Mouse (Mus musculus) neural tube, embryonic 13.5 days (tissue): Measurements from ENCODE around the gene Mettl9. TPM values are rescaled to one million over a fixed set of nuclear protein-coding genes. Genes with fewer than 3 reads are reported as not detected.
"Not testable (repeated sequence)": the region's sequence is repeated elsewhere in the genome, so short reads cannot be mapped to it uniquely, and the experiment has no call there.

Source experiments
- ATAC-seq: fragments of 200-750 bp; cut with Nextera tagmentation; 2 replicates; pipeline ENCODE4 v1.8.0; 2017; ENCODE audit warnings: low read depth, mild to moderate bottlenecking, moderate TSS enrichment, moderate library complexity
- H3K27ac ChIP-seq: fragments of 300-500 bp; sonication (generic); replicated peaks from 2 replicates; pipeline ENCODE4 v1.5.1; 2015; ENCODE audit warnings: moderate library complexity, mild to moderate bottlenecking, inconsistent platforms
- H3K27me3 ChIP-seq: fragments of 300-500 bp; sonication (generic); 2 replicates; pipeline ENCODE4 v1.6.1; 2015; ENCODE audit warnings: mild to moderate bottlenecking, inconsistent platforms
- H3K36me3 ChIP-seq: fragments of 300-500 bp; sonication (generic); 2 replicates; pipeline ENCODE4 v1.6.1; 2015; ENCODE audit warnings: mild to moderate bottlenecking, inconsistent platforms
- H3K4me1 ChIP-seq: fragments of 300-500 bp; sonication (generic); replicated peaks from 2 replicates; pipeline ENCODE4 v1.6.1; 2015; ENCODE audit warnings: inconsistent platforms
- H3K4me2 ChIP-seq: fragments of 300-500 bp; sonication (generic); 2 replicates; pipeline ENCODE4 v1.6.1; 2015; ENCODE audit warnings: inconsistent platforms, mild to moderate bottlenecking, moderate library complexity
- H3K4me3 ChIP-seq: fragments of 300-500 bp; sonication (generic); 2 replicates; pipeline ENCODE4 v1.5.1; 2015; ENCODE audit warnings: mild to moderate bottlenecking, inconsistent platforms
- H3K9ac ChIP-seq: fragments of 300-500 bp; sonication (generic); 2 replicates; pipeline ENCODE4 v1.6.1; 2015; ENCODE audit warnings: moderate library complexity, mild to moderate bottlenecking, inconsistent platforms
- H3K9me3 ChIP-seq: fragments of 300-500 bp; sonication (generic); 2 replicates; pipeline ENCODE4 v1.6.1; 2016; ENCODE audit warnings: inconsistent platforms
- WGBS: fragments of 180-500 bp; shearing (Covaris S2); methylation state at CpG from one replicate; pipeline ENCODE4 v1.1.7; 2015; 5-methylcytosine and 5-hydroxymethylcytosine counted together
- polyA plus RNA-seq: library from polyadenylated mRNA; unstranded; fragments of >200 nt; fragmentation: Nextera tagmentation; extraction: Ambion mirVana; gene quantifications from 2 replicates; pipeline ENCODE4 v1.2.1, GENCODE M21; 2015

Gene Mettl9
- polyA plus RNA-seq, 1 experiment from 2014 or later, result 190 TPM

- Histone ChIP-seq H3K27me3 (peaks cover 8% of the 10 kb centered on the region), H3K9ac (no peak overlapping the region), H3K27ac (no peak overlapping the region), H3K36me3 (no peaks in the 10 kb centered on the region), H3K9me3 (no peaks in the 10 kb centered on the region), H3K4me3 (no peak overlapping the region), H3K4me1 (no peaks in the 10 kb centered on the region), H3K4me2 (no peak overlapping the region)
- no peak for ATAC-seq
- 80% methylated on average over 6 of the region's 6 CpGs for WGBS
Observed at GRCm38 (mm10) chr7:121025221-121026008, 8.8 kb upstream of the Mettl9 start.

GRCm38 (mm10) chr7:121026300-121026699, 7.9 kb upstream of the Mettl9 start:
- no peak for ATAC-seq
- whole genome bisulfite sequencing, result 64% methylated on average over 3 of the region's 3 CpGs
- no peaks in the 10 kb centered on the region for H3K9me3 ChIP-seq

GRCm38 (mm10) chr7:121029947-121030346, 4.3 kb upstream of the Mettl9 start:
- H3K4me3 ChIP-seq, H3K4me2 ChIP-seq, H3K9me3 ChIP-seq, H3K4me1 ChIP-seq, H3K27ac ChIP-seq, H3K9ac ChIP-seq, H3K36me3 ChIP-seq, ATAC-seq: not testable (repeated sequence)
- H3K27me3 ChIP-seq, result peaks cover 27% of the 10 kb centered on the region

More at GRCm38 (mm10) chr7:121026300-121026699, 7.9 kb upstream of the Mettl9 start:
- no peaks in the 10 kb centered on the region for H3K4me1 ChIP-seq
- no peak overlapping the region for H3K27ac ChIP-seq
- H3K27me3 ChIP-seq, result peaks cover 14% of the 10 kb centered on the region
- H3K36me3 ChIP-seq, result no peaks in the 10 kb centered on the region
- no peak overlapping the region for H3K9ac ChIP-seq
- H3K4me2 ChIP-seq, result no peak overlapping the region
- no peak overlapping the region for H3K4me3 ChIP-seq

- no peaks in the 10 kb centered on the region for H3K9me3 ChIP-seq
- peaks cover 22% of the 10 kb centered on the region for H3K27me3 ChIP-seq
- peak overlapping the region; percentile 99 for H3K27ac ChIP-seq
- peak overlapping the region; percentile 96 for H3K4me3 ChIP-seq
- under 1% methylated on average over 38 of the region's 63 CpGs for WGBS
- peak overlapping the region; percentile 98 for H3K9ac ChIP-seq
- peak overlapping the region; percentile 83 for H3K4me2 ChIP-seq
- peak; percentile 89 for ATAC-seq
- peaks cover 45% of the 10 kb centered on the region for H3K4me1 ChIP-seq
- H3K36me3 ChIP-seq, result no peaks in the 10 kb centered on the region
Observed at GRCm38 (mm10) chr7:121034701-121035141, 476 bp downstream of the Mettl9 start.

- 0% methylated on average over 24 of the region's 24 CpGs for WGBS
- Histone ChIP-seq H3K4me1 (peaks cover 50% of the 10 kb centered on the region), H3K27me3 (peaks cover 21% of the 10 kb centered on the region), H3K27ac (peak overlapping the region; percentile 99), H3K9me3 (no peaks in the 10 kb centered on the region), H3K9ac (peak overlapping the region; percentile 98), H3K4me3 (peak overlapping the region; percentile 96), H3K4me2 (peak overlapping the region; percentile 83), H3K36me3 (no peaks in the 10 kb centered on the region)
- ATAC-seq, result peak; percentile 45
Observed at GRCm38 (mm10) chr7:121035161-121035721, 996 bp downstream of the Mettl9 start.

- no peak for ATAC-seq
- Histone ChIP-seq H3K36me3 (no peaks in the 10 kb centered on the region), H3K9ac (no peak overlapping the region), H3K9me3 (no peaks in the 10 kb centered on the region), H3K27ac (no peak overlapping the region), H3K27me3 (no peaks in the 10 kb centered on the region), H3K4me2 (no peak overlapping the region), H3K4me1 (peaks cover 57% of the 10 kb centered on the region), H3K4me3 (no peak overlapping the region)
- 96% methylated on average over 4 of the region's 4 CpGs for WGBS
Observed at GRCm38 (mm10) chr7:121040595-121040994, 6.3 kb downstream of the Mettl9 start.

- no peak overlapping the region for H3K4me3 ChIP-seq
- 69% methylated on average over 1 of the region's 1 CpGs for WGBS
- H3K4me2 ChIP-seq, result no peak overlapping the region
- no peak for ATAC-seq
- H3K9me3 ChIP-seq, result no peaks in the 10 kb centered on the region
- no peaks in the 10 kb centered on the region for H3K36me3 ChIP-seq
- peaks cover 46% of the 10 kb centered on the region for H3K4me1 ChIP-seq
- no peaks in the 10 kb centered on the region for H3K27me3 ChIP-seq
- no peak overlapping the region for H3K9ac ChIP-seq
- no peak overlapping the region for H3K27ac ChIP-seq
Observed at GRCm38 (mm10) chr7:121041989-121042388, 7.7 kb downstream of the Mettl9 start.

GRCm38 (mm10) chr7:121043004-121043403, 8.8 kb downstream of the Mettl9 start:
- H3K4me2 ChIP-seq, result no peak overlapping the region
- H3K4me3 ChIP-seq, result no peak overlapping the region
- H3K27ac ChIP-seq, result no peak overlapping the region
- H3K4me1 ChIP-seq, result peaks cover 39% of the 10 kb centered on the region
- no peak overlapping the region for H3K9ac ChIP-seq
- ATAC-seq, result no peak
- WGBS, result 92% methylated on average over 3 of the region's 3 CpGs
- no peaks in the 10 kb centered on the region for H3K36me3 ChIP-seq
- H3K27me3 ChIP-seq, result no peaks in the 10 kb centered on the region
- H3K9me3 ChIP-seq, result no peaks in the 10 kb centered on the region

GRCm38 (mm10) chr7:121043510-121043909, 9.3 kb downstream of the Mettl9 start:
- no peaks in the 10 kb centered on the region for H3K9me3 ChIP-seq
- peaks cover 34% of the 10 kb centered on the region for H3K4me1 ChIP-seq
- ATAC-seq, result no peak
- no peak overlapping the region for H3K4me2 ChIP-seq
- 94% methylated on average over 1 of the region's 1 CpGs for WGBS
- H3K9ac ChIP-seq, result no peak overlapping the region
- H3K27ac ChIP-seq, result no peak overlapping the region
- H3K4me3 ChIP-seq, result no peak overlapping the region
- no peaks in the 10 kb centered on the region for H3K27me3 ChIP-seq
- peaks cover 4% of the 10 kb centered on the region for H3K36me3 ChIP-seq

- Histone ChIP-seq H3K27me3 (no peaks in the 10 kb centered on the region), H3K4me2 (no peak overlapping the region), H3K36me3 (peaks cover 5% of the 10 kb centered on the region), H3K27ac (no peak overlapping the region), H3K4me1 (peaks cover 28% of the 10 kb centered on the region), H3K9ac (no peak overlapping the region), H3K4me3 (no peak overlapping the region), H3K9me3 (no peaks in the 10 kb centered on the region)
- no peak for ATAC-seq
- WGBS, result 85% methylated on average over 1 of the region's 1 CpGs
Observed at GRCm38 (mm10) chr7:121044251-121044650, 10.0 kb downstream of the Mettl9 start.

- H3K36me3 ChIP-seq, result peaks cover 13% of the 10 kb centered on the region
- H3K27ac ChIP-seq, result no peak overlapping the region
- no peak overlapping the region for H3K4me3 ChIP-seq
- no peak overlapping the region for H3K9ac ChIP-seq
- WGBS, result 85% methylated on average over 6 of the region's 6 CpGs
- H3K9me3 ChIP-seq, result no peaks in the 10 kb centered on the region
- H3K27me3 ChIP-seq, result no peaks in the 10 kb centered on the region
- peaks cover 13% of the 10 kb centered on the region for H3K4me1 ChIP-seq
- no peak overlapping the region for H3K4me2 ChIP-seq
- ATAC-seq, result no peak
Observed at GRCm38 (mm10) chr7:121045671-121046453, 11.6 kb downstream of the Mettl9 start.

GRCm38 (mm10) chr7:121047624-121048023, 13.4 kb downstream of the Mettl9 start:
- 97% methylated on average over 2 of the region's 2 CpGs for WGBS
- Histone ChIP-seq H3K27me3 (no peaks in the 10 kb centered on the region), H3K9me3 (no peaks in the 10 kb centered on the region), H3K4me3 (no peak overlapping the region), H3K9ac (no peak overlapping the region), H3K36me3 (peaks cover 27% of the 10 kb centered on the region), H3K27ac (no peak overlapping the region), H3K4me2 (no peak overlapping the region), H3K4me1 (peaks cover 6% of the 10 kb centered on the region)
- ATAC-seq, result no peak
